Mouse (Mus musculus): ENCODE results near the gene Gm7073.

Gm7073 gene

GRCm38 (mm10) chrX:60403764-60404667, 135.0 kb downstream of the Gm7073 start:
- H3K4me1 ChIP-seq (replicated peaks; ENCODE audit: low read depth, low read length) = peaks cover 13% of the 10 kb centered on the region
- no peaks in the 10 kb centered on the region for H3K36me3 ChIP-seq (ENCODE audit: insufficient read depth, low read length)
- peaks cover 11% of the 10 kb centered on the region; the same call in 1 of the 2 replicates for H3K27me3 ChIP-seq (ENCODE audit: insufficient read depth, low read length)
- H3K4me3 ChIP-seq (replicated peaks; ENCODE audit: low read length) = peak overlapping the region; percentile 87
- no peaks in the 10 kb centered on the region for H3K9me3 ChIP-seq (ENCODE audit: low read length)
- TF ChIP-seq CTCF (conservative IDR thresholded peaks at IDR 0.05; ENCODE audit: low read length) = no peak
- no peak for TF ChIP-seq NANOG (IDR thresholded peaks at IDR 0.05; ENCODE audit: borderline replicate concordance, low read length)
- no peak for TF ChIP-seq POU5F1 (IDR thresholded peaks at IDR 0.05; ENCODE audit: borderline replicate concordance, low read length)

GRCm38 (mm10) chrX:60403062-60403763, 135.8 kb downstream of the Gm7073 start:
- Histone ChIP-seq H3K27me3 (ENCODE audit: insufficient read depth, low read length) (peaks cover 11% of the 10 kb centered on the region; the same call in 1 of the 2 replicates), H3K9me3 (ENCODE audit: low read length) (no peaks in the 10 kb centered on the region), H3K4me3 (replicated peaks; ENCODE audit: low read length) (peak overlapping the region; percentile 86), H3K36me3 (ENCODE audit: insufficient read depth, low read length) (no peaks in the 10 kb centered on the region), H3K4me1 (replicated peaks; ENCODE audit: low read depth, low read length) (peaks cover 13% of the 10 kb centered on the region)
- TF ChIP-seq NANOG (IDR thresholded peaks at IDR 0.05; ENCODE audit: borderline replicate concordance, low read length) = no peak
- TF ChIP-seq POU5F1 (IDR thresholded peaks at IDR 0.05; ENCODE audit: borderline replicate concordance, low read length) = no peak
- no peak for TF ChIP-seq CTCF (conservative IDR thresholded peaks at IDR 0.05; ENCODE audit: low read length)

GRCm38 (mm10) chrX:60394292-60394691, 144.8 kb downstream of the Gm7073 start:
- TF ChIP-seq CTCF (conservative IDR thresholded peaks at IDR 0.05; ENCODE audit: low read length) (no peak), POU5F1 (IDR thresholded peaks at IDR 0.05; ENCODE audit: borderline replicate concordance, low read length) (no peak), NANOG (IDR thresholded peaks at IDR 0.05; ENCODE audit: borderline replicate concordance, low read length) (no peak)
- Histone ChIP-seq H3K36me3 (ENCODE audit: insufficient read depth, low read length) (no peaks in the 10 kb centered on the region), H3K4me1 (replicated peaks; ENCODE audit: low read depth, low read length) (no peaks in the 10 kb centered on the region), H3K9me3 (ENCODE audit: low read length) (no peaks in the 10 kb centered on the region), H3K27me3 (ENCODE audit: insufficient read depth, low read length) (no peaks in the 10 kb centered on the region), H3K4me3 (replicated peaks; ENCODE audit: low read length) (no peak overlapping the region)

- Histone ChIP-seq H3K27me3 (ENCODE audit: insufficient read depth, low read length) (no peaks in the 10 kb centered on the region), H3K36me3 (ENCODE audit: insufficient read depth, low read length) (no peaks in the 10 kb centered on the region), H3K9me3 (ENCODE audit: low read length) (no peaks in the 10 kb centered on the region), H3K4me1 (replicated peaks; ENCODE audit: low read depth, low read length) (no peaks in the 10 kb centered on the region), H3K4me3 (replicated peaks; ENCODE audit: low read length) (no peak overlapping the region)
- TF ChIP-seq CTCF (conservative IDR thresholded peaks at IDR 0.05; ENCODE audit: low read length) (no peak), NANOG (IDR thresholded peaks at IDR 0.05; ENCODE audit: borderline replicate concordance, low read length) (no peak), POU5F1 (IDR thresholded peaks at IDR 0.05; ENCODE audit: borderline replicate concordance, low read length) (no peak)
Measured at GRCm38 (mm10) chrX:60386852-60387251, 152.2 kb downstream of the Gm7073 start.

All from E14TG2a.4 (cell line).